Mouse (Mus musculus) heart, adult 2 months (tissue): ENCODE data around the gene Tgfb1.

ENCODE experiments used
- CTCF ChIP-seq: fragments of 200-600 bp; IDR thresholded peaks from 2 replicates; pipeline ENCODE4 v1.8.1; 2022; ENCODE audit warnings: antibody characterized with exemption, mild to moderate bottlenecking, moderate library complexity
- EP300 ChIP-seq: fragments of 200-500 bp; IDR thresholded peaks from 2 replicates; pipeline ENCODE4 v1.6.1; 2011; ENCODE audit warnings: low read depth, low read length, control low read depth; ENCODE audit not compliant: insufficient read depth
- POLR2A ChIP-seq: fragments of 200-500 bp; IDR thresholded peaks from 2 replicates; pipeline ENCODE4 v1.6.1; 2011; ENCODE audit warnings: mild to moderate bottlenecking, low read depth, low read length, control low read depth; ENCODE audit not compliant: insufficient read depth

GRCm38 (mm10) chr7:25680514-25681258 is 6.1 kb upstream of the Tgfb1 start, which contains the start of gene B9d2:
- TF ChIP-seq CTCF (no peak), POLR2A (peak; percentile 71), EP300 (0 out of 2 replicates have a peak, but pooled peaks have one; percentile 49)
